Mouse (Mus musculus) C2C12 (cell line): ENCODE data around the gene Lypla2. TPM values are rescaled to one million over a fixed set of nuclear protein-coding genes. Genes with fewer than 3 reads are reported as not detected.
"Not testable (repeated sequence)": the region's sequence is repeated elsewhere in the genome, so short reads cannot be mapped to it uniquely, and the experiment has no call there.

Source experiments
- H3K27me3 ChIP-seq: one replicate; pipeline ENCODE4 v1.6.1; 2011; ENCODE audit not compliant: control insufficient read depth, insufficient read depth, insufficient read length
- H3K36me3 ChIP-seq: one replicate; pipeline ENCODE4 v1.6.1; 2011; ENCODE audit not compliant: control insufficient read depth, insufficient read depth
- H3K4me3 ChIP-seq: one replicate; pipeline ENCODE4 v1.5.1; 2011; ENCODE audit warnings: mild to moderate bottlenecking, control low read depth; ENCODE audit not compliant: poor library complexity, insufficient read depth, severe bottlenecking
- H3K79me2 ChIP-seq: one replicate; pipeline ENCODE4 v1.6.1; 2011; ENCODE audit not compliant: control insufficient read depth, insufficient read depth
- H3K79me3 ChIP-seq: one replicate; pipeline ENCODE4 v1.6.1; 2011; ENCODE audit warnings: low read depth, control low read depth
- H3ac ChIP-seq: one replicate; pipeline ENCODE3; 2011; ENCODE audit warnings: low read depth; ENCODE audit not compliant: control insufficient read depth, insufficient read length
- CEBPB ChIP-seq: IDR thresholded peaks from one replicate; pipeline ENCODE4 v1.6.1; 2011; ENCODE audit warnings: low read depth, mild to moderate bottlenecking, control low read depth, moderate library complexity
- CTCF ChIP-seq: IDR thresholded peaks from one replicate; pipeline ENCODE4 v1.5.1; 2011; ENCODE audit not compliant: control insufficient read depth, insufficient read depth, insufficient read length
- FOSL1 ChIP-seq: IDR thresholded peaks from one replicate; pipeline ENCODE4 v1.8.0; 2011; ENCODE audit warnings: mild to moderate bottlenecking, low read length; ENCODE audit not compliant: poor library complexity, insufficient read depth, severe bottlenecking
- MAX ChIP-seq: IDR thresholded peaks from one replicate; pipeline ENCODE4 v1.6.1; 2011; ENCODE audit warnings: mild to moderate bottlenecking, control low read depth
- MYOD1 ChIP-seq: IDR thresholded peaks from one replicate; pipeline ENCODE4 v1.6.1; 2011; ENCODE audit warnings: low read depth; ENCODE audit not compliant: control insufficient read depth, insufficient read length
- MYOG ChIP-seq: IDR thresholded peaks from one replicate; pipeline ENCODE4 v1.6.1; 2011; ENCODE audit not compliant: control insufficient read depth, insufficient read length; ENCODE audit errors: extremely low read depth
- USF1 ChIP-seq: IDR thresholded peaks from one replicate; pipeline ENCODE4 v1.6.1; 2011; ENCODE audit warnings: low read depth, mild to moderate bottlenecking, control low read depth, moderate library complexity
- polyA plus RNA-seq: library from polyadenylated mRNA; unstranded; fragments of >200 nt; fragmentation: generic; extraction: Trizol; gene quantifications from one replicate; pipeline ENCODE4 v1.2.1, GENCODE M21; 2012; ENCODE audit warnings: missing spikeins

Lypla2 gene
- polyA plus RNA-seq, 1 experiment, result 70.1 TPM

DNA sequence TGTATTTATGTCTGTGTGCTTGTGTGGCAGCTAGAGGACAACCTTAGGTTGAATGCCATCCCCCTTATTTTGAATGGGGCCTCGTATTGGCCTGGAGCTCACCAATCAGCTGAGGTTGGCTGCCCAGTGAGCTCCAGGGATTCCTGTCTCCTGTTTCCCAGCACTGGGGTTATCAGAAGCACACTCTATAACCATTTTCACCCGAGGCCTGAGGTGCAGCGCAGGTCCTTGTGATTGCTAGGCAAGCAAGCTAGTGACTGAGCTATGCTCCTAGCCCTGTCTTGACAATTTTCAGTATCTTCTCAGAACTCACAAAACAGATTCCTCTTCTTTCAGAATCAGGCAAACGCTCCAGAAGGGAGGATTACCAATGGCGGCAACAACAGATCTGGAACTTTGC is 12.1 kb upstream of the Lypla2 start:
- peaks cover 13% of the 10 kb centered on the region for H3K79me3 ChIP-seq
- no peak overlapping the region for H3K4me3 ChIP-seq
- no peak for TF ChIP-seq FOSL1
- no peaks in the 10 kb centered on the region for H3K27me3 ChIP-seq
- H3K79me2 ChIP-seq, result peaks cover 20% of the 10 kb centered on the region
- H3K36me3 ChIP-seq, result peaks cover 21% of the 10 kb centered on the region
- no peak overlapping the region for H3ac ChIP-seq

DNA sequence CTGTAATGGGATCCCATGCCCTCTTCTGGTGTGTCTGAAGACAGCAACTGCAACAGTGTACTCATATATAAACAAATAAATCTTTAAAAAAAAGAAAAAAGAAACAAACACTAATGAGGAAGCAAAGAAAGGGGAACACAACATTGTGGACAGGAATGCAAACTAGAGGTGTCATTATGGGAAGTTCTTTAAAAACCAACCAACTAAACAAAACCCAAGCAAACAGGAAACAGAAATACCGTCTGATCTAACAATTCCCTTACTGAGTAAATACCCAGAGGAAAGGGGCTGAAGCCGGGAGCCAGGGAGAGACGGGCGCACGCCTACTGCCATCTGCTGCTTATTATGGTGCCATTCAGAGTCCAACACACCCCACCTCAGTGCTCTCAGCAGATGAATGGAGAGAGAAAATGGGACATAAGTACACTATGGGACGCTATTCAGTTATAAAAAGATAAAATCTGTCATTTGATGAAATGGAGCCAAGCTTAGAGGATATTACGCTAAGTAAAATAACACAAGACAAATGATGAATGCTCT is 9.2 kb upstream of the Lypla2 start:
- Histone ChIP-seq H3K27me3 (no peaks in the 10 kb centered on the region), H3ac (no peak overlapping the region), H3K79me3 (peaks cover 11% of the 10 kb centered on the region), H3K79me2 (peaks cover 16% of the 10 kb centered on the region), H3K36me3 (peaks cover 33% of the 10 kb centered on the region), H3K4me3 (no peak overlapping the region)
- no peak for TF ChIP-seq MYOG

DNA sequence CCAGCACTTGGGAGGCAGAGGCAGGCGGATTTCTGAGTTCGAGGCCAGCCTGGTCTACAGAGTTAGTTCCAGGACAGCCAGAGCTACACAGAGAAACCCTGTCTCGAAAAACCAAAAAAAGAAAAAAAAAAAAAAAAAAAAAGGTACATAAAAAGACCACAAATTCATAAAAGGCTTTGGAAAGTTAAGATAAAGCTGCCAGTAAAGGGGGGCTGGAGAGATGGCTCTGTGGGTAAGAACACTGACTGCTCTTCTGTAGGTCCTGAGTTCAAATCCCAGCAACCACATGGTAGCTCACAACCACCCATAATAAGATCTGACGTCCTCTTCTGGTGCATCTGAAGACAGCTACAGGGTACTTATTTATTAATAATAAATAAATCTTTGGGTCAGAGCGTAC is 7.8 kb upstream of the Lypla2 start:
- H3K27me3 ChIP-seq, H3K4me3 ChIP-seq, H3K79me3 ChIP-seq, H3K79me2 ChIP-seq, H3ac ChIP-seq: not testable (repeated sequence)
- H3K36me3 ChIP-seq, result peaks cover 44% of the 10 kb centered on the region

DNA sequence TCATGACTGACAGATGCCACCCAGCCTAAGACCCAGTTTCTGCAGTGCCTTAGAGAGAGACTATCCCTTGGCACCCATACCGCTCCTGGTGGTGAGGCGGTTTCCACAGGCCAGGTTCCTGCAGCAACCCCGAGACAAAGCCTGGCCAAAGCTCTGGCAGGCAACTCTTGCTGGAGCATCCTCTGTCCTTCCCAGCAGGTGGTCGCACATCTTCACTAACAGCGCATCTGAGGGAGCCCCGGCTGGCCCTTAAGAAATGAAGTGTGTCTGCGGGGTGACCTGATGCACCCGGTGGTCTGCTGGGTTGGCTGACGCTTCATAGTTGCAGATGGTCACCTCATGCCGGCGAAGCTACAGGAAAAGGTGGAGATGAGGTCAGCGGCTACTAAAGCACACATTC is 3.7 kb upstream of the Lypla2 start:
- Histone ChIP-seq H3K27me3 (no peaks in the 10 kb centered on the region), H3K4me3 (no peak overlapping the region), H3K79me2 (peaks cover 13% of the 10 kb centered on the region), H3K36me3 (peaks cover 43% of the 10 kb centered on the region), H3K79me3 (peaks cover 11% of the 10 kb centered on the region), H3ac (no peak overlapping the region)
- no peak for TF ChIP-seq MAX
- TF ChIP-seq MYOG, result no peak
- TF ChIP-seq MYOD1, result no peak
- TF ChIP-seq CTCF, result no peak
- TF ChIP-seq CEBPB, result no peak
- TF ChIP-seq FOSL1, result no peak
- TF ChIP-seq USF1, result no peak

DNA sequence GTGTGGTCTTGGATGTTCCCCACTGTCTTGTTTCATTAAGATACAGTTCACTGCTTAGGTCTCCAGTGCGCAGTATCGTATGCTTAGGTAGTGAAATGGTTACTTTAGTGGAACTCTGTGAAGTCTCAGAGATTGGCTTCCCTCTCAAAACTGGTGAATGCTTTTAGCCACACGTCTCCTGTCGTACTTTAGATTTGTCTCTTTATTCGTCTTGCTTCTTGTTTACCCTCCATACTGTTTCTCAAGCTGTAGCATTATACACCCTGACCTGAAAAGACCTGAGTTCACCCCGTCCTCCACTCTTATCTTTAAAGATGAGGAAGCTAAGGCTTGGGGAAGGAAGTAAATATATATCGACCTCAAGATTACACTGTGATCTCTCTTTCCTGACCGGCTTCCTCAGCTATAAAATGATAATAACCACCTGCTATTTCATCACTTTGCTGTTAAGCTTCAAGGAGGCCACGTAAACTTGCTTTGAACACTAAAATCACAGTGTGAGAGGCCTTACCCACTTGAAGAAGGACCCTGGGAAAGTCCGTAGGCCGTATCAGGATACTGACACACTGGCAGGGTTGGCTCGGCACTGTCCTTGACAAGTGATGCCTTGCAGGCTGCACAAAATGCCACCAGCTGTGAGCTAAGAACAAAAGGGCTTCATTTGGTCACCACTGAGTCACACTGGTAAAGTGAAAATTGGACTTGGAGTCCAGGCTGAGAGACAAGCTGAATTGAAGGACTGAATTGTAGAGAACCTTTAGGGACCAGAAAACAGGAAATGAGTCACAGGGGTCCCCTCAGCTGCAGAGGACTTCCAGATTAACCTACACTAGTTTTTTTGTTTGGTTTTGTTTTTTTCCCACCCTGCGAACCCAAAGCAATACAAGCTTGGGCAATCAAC is 735 bp upstream of the Lypla2 start:
- Histone ChIP-seq H3K36me3 (peaks cover 60% of the 10 kb centered on the region), H3ac (peak overlapping the region; percentile 27), H3K79me3 (peaks cover 11% of the 10 kb centered on the region), H3K27me3 (no peaks in the 10 kb centered on the region), H3K79me2 (peaks cover 23% of the 10 kb centered on the region), H3K4me3 (no peak overlapping the region)
- TF ChIP-seq MYOG, result no peak

DNA sequence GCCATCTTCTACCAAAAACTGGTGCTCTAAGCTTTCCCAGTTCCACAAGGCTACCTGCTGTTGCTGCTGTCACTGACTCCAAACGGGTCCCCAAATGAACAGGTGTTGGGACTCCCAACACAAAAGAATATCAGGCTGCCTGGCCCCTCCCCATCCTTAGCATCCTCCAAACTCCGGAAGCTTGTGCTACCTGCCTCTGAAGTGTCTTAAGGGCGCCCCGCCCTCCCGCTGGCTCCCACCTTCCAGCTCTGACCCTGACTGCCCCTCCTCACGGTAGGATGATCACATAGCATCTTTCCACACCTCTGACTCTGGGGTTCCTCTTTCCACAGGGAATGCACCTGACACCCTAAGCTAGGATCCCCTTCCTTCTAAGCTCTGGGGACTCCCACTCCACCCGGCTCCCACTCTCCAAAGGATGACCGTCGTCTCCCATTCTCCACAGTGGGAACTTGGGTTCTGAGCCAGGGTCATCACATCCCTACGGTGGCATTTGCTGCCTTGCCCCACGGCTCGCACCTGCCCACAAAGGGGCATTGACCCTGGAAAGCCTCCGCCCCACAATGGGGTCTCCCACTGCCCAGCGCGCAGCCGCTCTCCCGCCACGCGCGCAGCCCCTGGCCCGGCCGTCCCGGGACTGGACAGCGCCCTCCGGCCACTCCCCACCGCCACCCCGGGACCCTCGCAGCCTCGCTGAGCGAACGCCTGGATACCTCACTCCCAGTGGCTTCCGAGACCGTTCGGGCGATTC is 446 bp downstream of the Lypla2 start:
- Histone ChIP-seq H3ac (peak overlapping the region; percentile 96), H3K79me2 (peaks cover 23% of the 10 kb centered on the region), H3K27me3 (no peaks in the 10 kb centered on the region), H3K36me3 (peaks cover 66% of the 10 kb centered on the region), H3K79me3 (peaks cover 11% of the 10 kb centered on the region), H3K4me3 (peak overlapping the region; percentile 80)
- TF ChIP-seq MYOD1 (no peak), USF1 (no peak), FOSL1 (no peak), MAX (no peak), MYOG (no peak)
